Mouse (Mus musculus) left cerebral cortex, adult 9 months (tissue): Measurements from ENCODE around the gene Il4.
"Not testable (repeated sequence)": the region's sequence is repeated elsewhere in the genome, so short reads cannot be mapped to it uniquely, and the experiment has no call there.

Experiments
- DNase-seq, 2 experiments: peaks; one replicate each; pipeline ENCODE4 v3.0.0; 2022; ENCODE audit warnings: low spot score in 2 of 2

Il4 gene

GRCm38 (mm10) chr11:53566646-53567045 is 51.8 kb downstream of the Il4 start:
- no peak for DNase-seq

- no peak for DNase-seq
These were observed 56.5 kb downstream of the Il4 start for GRCm38 (mm10) chr11:53561986-53562385.

DNA sequence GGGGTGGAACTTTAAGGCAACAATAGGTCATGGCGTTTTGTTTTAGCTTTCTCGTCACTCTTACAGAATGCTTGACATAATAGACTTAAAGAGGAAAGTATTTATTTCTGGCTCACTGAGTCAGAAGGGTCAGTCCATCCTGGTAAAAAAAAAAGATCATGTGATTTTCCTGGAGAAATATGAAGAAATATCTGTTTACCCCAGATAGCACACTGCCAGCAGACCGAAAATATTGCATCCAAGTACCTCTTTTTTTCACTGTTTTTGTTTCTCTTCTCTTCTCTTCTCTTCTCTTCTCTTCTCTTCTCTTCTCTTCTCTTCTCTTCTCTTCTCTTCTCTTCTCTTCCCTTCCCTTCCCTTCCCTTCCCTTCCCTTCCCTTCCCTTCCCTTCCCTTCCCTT is 58.5 kb downstream of the Il4 start:
- not testable (repeated sequence) for DNase-seq

- not testable (repeated sequence) for DNase-seq
These were observed 60.5 kb downstream of the Il4 start for GRCm38 (mm10) chr11:53557992-53558391.

- not testable (repeated sequence) for DNase-seq
These were observed 61.9 kb downstream of the Il4 start for GRCm38 (mm10) chr11:53556529-53556928.
